Mouse (Mus musculus) hematopoietic stem cell, adult 5-6 weeks (primary cell): ENCODE results near the gene Olfr492. TPM values are rescaled to one million over a fixed set of nuclear protein-coding genes. Genes with fewer than 3 reads are reported as not detected.

Experiments used
- ATAC-seq, 2 experiments: fragments of 125-278 bp in 1 of 2; replicated peaks in 1 of 2; 2 replicates each; pipeline ENCODE4 v1.8.0; 2016 to 2017; ENCODE audit warnings: inconsistent platforms in 2 of 2, mild to moderate bottlenecking in 2 of 2, moderate number of reproducible peaks in 2 of 2, low read depth in 1 of 2, moderate TSS enrichment in 1 of 2; ENCODE audit not compliant: low FRiP score in 2 of 2, poor library complexity in 2 of 2, severe bottlenecking in 2 of 2, insufficient read depth in 1 of 2, low TSS enrichment in 1 of 2
- total RNA-seq: library from RNA; stranded (forward); fragments of 172-1452, 232-1000 nt; gene quantifications from 2 replicates; pipeline ENCODE4 v1.2.3, GENCODE M21; 2017

Olfr492 gene
- total RNA-seq, result not detected in 2 replicates

GRCm38 (mm10) chr7:108323574-108323973 lies at the start of gene Olfr492:
Olfr492 (minus strand) TSS chr7:108323674.
- ATAC-seq, result no peak

- ATAC-seq, result no peak
Observed at GRCm38 (mm10) chr7:108365035-108365434, 41.6 kb upstream of the Olfr492 start, which contains the start of gene Olfr494. Olfr494 (plus strand) TSS chr7:108365335.

GRCm38 (mm10) chr7:108346879-108347278 lies 23.4 kb upstream of the Olfr492 start, which contains the start of gene Olfr493:
Olfr493 (minus strand) TSS chr7:108346979.
- no peak for ATAC-seq

GRCm38 (mm10) chr7:108313151-108313550 lies 10.3 kb downstream of the Olfr492 start, which contains the start of gene Olfr491:
Olfr491 (plus strand) TSS chr7:108313451.
- no peak for ATAC-seq

GRCm38 (mm10) chr7:108288834-108289233 lies 34.6 kb downstream of the Olfr492 start, which contains the start of gene Olfr490:
Olfr490 (minus strand) TSS chr7:108288934.
- ATAC-seq, result no peak

Other genes starting within 250 kb of the Olfr492 start
- gene Olfr481, start 243.8 kb downstream of the Olfr492 start, total RNA-seq, result not detected in 2 replicates
- gene Olfr482, start 226.1 kb downstream of the Olfr492 start, total RNA-seq, result 0.25 TPM in 1 of 2 replicates, not detected in the other
- gene Olfr483, start 222.8 kb downstream of the Olfr492 start, total RNA-seq, result not detected in 2 replicates
- not detected in 2 replicates for gene Olfr484, start 196.2 kb downstream of the Olfr492 start, total RNA-seq
- not detected in 2 replicates for gene Olfr485, start 163.8 kb downstream of the Olfr492 start, total RNA-seq
- gene Olfr486, start 150.9 kb downstream of the Olfr492 start, total RNA-seq, result not detected in 2 replicates
- gene Olfr487, start 109.0 kb downstream of the Olfr492 start, total RNA-seq, result not detected in 2 replicates
- gene Olfr488, start 65.3 kb downstream of the Olfr492 start, total RNA-seq, result not detected in 2 replicates
- gene Olfr490, start 34.7 kb downstream of the Olfr492 start, total RNA-seq, result not detected in 2 replicates
- gene Olfr491, start 10.2 kb downstream of the Olfr492 start, total RNA-seq, result not detected in 2 replicates
- gene Olfr493, start 23.3 kb upstream of the Olfr492 start, total RNA-seq, result not detected in 2 replicates
- gene Olfr494, start 41.7 kb upstream of the Olfr492 start, total RNA-seq, result not detected in 2 replicates
- gene Olfr495, start 69.5 kb upstream of the Olfr492 start, total RNA-seq, result not detected in 2 replicates
- not detected in 2 replicates for gene Olfr497, start 96.7 kb upstream of the Olfr492 start, total RNA-seq
- gene Olfr498, start 141.7 kb upstream of the Olfr492 start, total RNA-seq, result not detected in 2 replicates
- not detected in 2 replicates for gene Olfr502, start 201.4 kb upstream of the Olfr492 start, total RNA-seq
- not detected in 2 replicates for gene Olfr503, start 220.9 kb upstream of the Olfr492 start, total RNA-seq
- not detected in 2 replicates for gene Olfr504, start 242.1 kb upstream of the Olfr492 start, total RNA-seq